ENCODE assay signal across 1 mouse cellular context in genomic region chr14:51131086-51131815, GRCm38 (mm10).
TF ChIP-seq lines count a peak whose summit lies in the region.

No protein-coding gene starts in this region.

TF ChIP-seq in MEL, 35 proteins besides CTCF, POLR2A, EP300 and RAD21:
- TF ChIP-seq CHD1 (IDR thresholded peaks at IDR 0.05; ENCODE audit: low read depth, low read length) = no peak
- no peak for TF ChIP-seq HCFC1 (IDR thresholded peaks at IDR 0.05; ENCODE audit: low read depth, low read length)
- no peak for TF ChIP-seq NELFE (IDR thresholded peaks at IDR 0.05; ENCODE audit: low read depth, low read length)
- no peak for TF ChIP-seq SIN3A (IDR thresholded peaks at IDR 0.05; ENCODE audit: low read length)
- no peak for TF ChIP-seq ZKSCAN1 (IDR thresholded peaks at IDR 0.05; ENCODE audit: low read depth, low read length)
- no peak; the same call in 1 of the 2 replicates for TF ChIP-seq MXI1 (IDR thresholded peaks at IDR 0.05; ENCODE audit: low read depth, low read length)
- no peak for TF ChIP-seq UBTF (IDR thresholded peaks at IDR 0.05; ENCODE audit: borderline replicate concordance, insufficient read depth, low read depth, low read length)
- TF ChIP-seq MAX (IDR thresholded peaks at IDR 0.05; ENCODE audit: low read length) = peak; percentile 41
- TF ChIP-seq MEF2A (IDR thresholded peaks at IDR 0.05; ENCODE audit: extremely low read depth, insufficient replicate concordance, low read depth, low read length, poor library complexity, severe bottlenecking) = no peak
- TF ChIP-seq TAL1 (IDR thresholded peaks at IDR 0.05; ENCODE audit: low read length) = no peak
- no peak for TF ChIP-seq GABPA (IDR thresholded peaks at IDR 0.05; ENCODE audit: low read depth, low read length)
- TF ChIP-seq POLR2AphosphoS5 (IDR thresholded peaks at IDR 0.05; ENCODE audit: borderline replicate concordance, low read depth, low read length) = no peak
- TF ChIP-seq ETS1 (IDR thresholded peaks at IDR 0.05; ENCODE audit: low read depth, low read length) = no peak; the same call in 1 of the 2 replicates
- no peak for TF ChIP-seq USF1 (IDR thresholded peaks at IDR 0.05; ENCODE audit: low read depth, low read length)
- TF ChIP-seq TCF12 (IDR thresholded peaks at IDR 0.05; ENCODE audit: low read depth, low read length) = no peak
- no peak for TF ChIP-seq MAZ (IDR thresholded peaks at IDR 0.05; ENCODE audit: low read depth, low read length)
- TF ChIP-seq GATA1 (IDR thresholded peaks at IDR 0.05; ENCODE audit: low read depth, low read length) = no peak; the same call in 1 of the 2 replicates
- TF ChIP-seq MYC (IDR thresholded peaks at IDR 0.05; ENCODE audit: low read depth, low read length) = peak; percentile 64
